Comparison of ENCODE assay signal across 11 mouse cellular contexts in genomic region chr3:95012982-95013381, GRCm38 (mm10). TPM values are rescaled to one million over a fixed set of nuclear protein-coding genes. Genes with fewer than 3 reads are reported as not detected.
DNase-seq lines count a peak whose midpoint lies in the region; ATAC-seq lines count a peak whose summit lies in the region.
"Had no signal": no experiment of that assay in that cellular context is flagged by ENCODE, and none has a peak within 500 bp of the region (broad histone marks: within the 10 kb centered on the region; RNA-seq: fewer than 3 reads in every experiment).

No protein-coding gene starts in this region.

- no peaks in the 10 kb centered on the region for H3K9me3 ChIP-seq in kidney, embryonic 14.5 days (ENCODE audit: control insufficient read depth, low read length)
- H3K9me3 ChIP-seq in hindbrain, embryonic 12.5 days (replicated peaks) = no peaks in the 10 kb centered on the region
- H3K9me3 ChIP-seq in midbrain, embryonic 12.5 days = no peaks in the 10 kb centered on the region

- WGBS in kidney, embryonic 14.5 days = 79% methylated on average over 3 of the region's 3 CpGs
- 79% methylated on average over 3 of the region's 3 CpGs for WGBS in hindbrain, embryonic 12.5 days
- WGBS in midbrain, embryonic 12.5 days = 87% methylated on average over 3 of the region's 3 CpGs

- H3K4me2 ChIP-seq in kidney, embryonic 14.5 days (replicated peaks; ENCODE audit: low read depth, low read length) = no peak overlapping the region
- peak overlapping the region; percentile 94; the same call in 1 of the 2 replicates for H3K4me2 ChIP-seq in hindbrain, embryonic 12.5 days (replicated peaks)
- H3K4me2 ChIP-seq in midbrain, embryonic 12.5 days (replicated peaks) = peak overlapping the region; percentile 95

- H3K4me1 ChIP-seq in kidney, embryonic 14.5 days (ENCODE audit: control insufficient read depth, insufficient read depth, low read length) = peaks cover 18% of the 10 kb centered on the region
- peaks cover 24% of the 10 kb centered on the region for H3K4me1 ChIP-seq in hindbrain, embryonic 12.5 days
- H3K4me1 ChIP-seq in midbrain, embryonic 12.5 days = peaks cover 26% of the 10 kb centered on the region

- no peaks in the 10 kb centered on the region for H3K27me3 ChIP-seq in kidney, embryonic 14.5 days (ENCODE audit: control insufficient read depth, insufficient read depth, low read length)
- H3K27me3 ChIP-seq in hindbrain, embryonic 12.5 days = no peaks in the 10 kb centered on the region
- H3K27me3 ChIP-seq in midbrain, embryonic 12.5 days = no peaks in the 10 kb centered on the region
- H3K27me3 ChIP-seq: Patski had no signal

- no peak for ATAC-seq in kidney, embryonic 14.5 days (ENCODE audit: low FRiP score, low TSS enrichment)
- no peak for ATAC-seq in hindbrain, embryonic 12.5 days (ENCODE audit: low FRiP score)
- no peak for ATAC-seq in midbrain, embryonic 12.5 days (ENCODE audit: low FRiP score, low read depth)
- ATAC-seq: Patski had no signal

- H3K36me3 ChIP-seq in kidney, embryonic 14.5 days (ENCODE audit: control insufficient read depth, insufficient read depth, low read length) = peaks cover 45% of the 10 kb centered on the region
- H3K36me3 ChIP-seq in hindbrain, embryonic 12.5 days = peaks cover 43% of the 10 kb centered on the region
- H3K36me3 ChIP-seq in midbrain, embryonic 12.5 days = peaks cover 43% of the 10 kb centered on the region

- H3K4me3 ChIP-seq in kidney, embryonic 14.5 days (ENCODE audit: low read length) = peak overlapping the region; percentile 68; the same call in 1 of the 2 replicates
- peak overlapping the region; percentile 77 for H3K4me3 ChIP-seq in hindbrain, embryonic 12.5 days
- H3K4me3 ChIP-seq in midbrain, embryonic 12.5 days = peak overlapping the region; percentile 88; the same call in 1 of the 2 replicates

- H3K27ac ChIP-seq in kidney, embryonic 14.5 days (ENCODE audit: low read depth, low read length) = no peak overlapping the region
- H3K27ac ChIP-seq in hindbrain, embryonic 12.5 days = no peak overlapping the region
- no peak overlapping the region for H3K27ac ChIP-seq in midbrain, embryonic 12.5 days (replicated peaks)

- peak overlapping the region; percentile 82; the same call in 1 of the 2 replicates for H3K9ac ChIP-seq in kidney, embryonic 14.5 days (ENCODE audit: low read depth, low read length)
- H3K9ac ChIP-seq in hindbrain, embryonic 12.5 days = peak overlapping the region; percentile 82; the same call in 1 of the 2 replicates
- no peak overlapping the region for H3K9ac ChIP-seq in midbrain, embryonic 12.5 days (replicated peaks)

- peak; percentile 59 for DNase-seq in cerebellum, adult 9-10 months
- DNase-seq in cerebellum, postnatal 36 days = no peak
- DNase-seq in kidney, postnatal 25 days = no peak
- DNase-seq in left cerebral cortex, adult 11 months (ENCODE audit: low spot score) = no peak
- DNase-seq in layer of hippocampus, adult 18-20 months (ENCODE audit: low spot score in 2 of 2) = no peak
- DNase-seq: gastrocnemius, postnatal 10 days; right cerebral cortex, postnatal 25 days had no signal

RNA-seq across cellular contexts. Expression of gene Zfp687, which starts 2.3 kb away (rescaled TPM):
- polyA plus RNA-seq in kidney, embryonic 14.5 days (2014; fragmentation: Nextera tagmentation; extraction: Ambion mirVana) = 28.7 and 38.1 TPM in 2 replicates
- 31.8 and 32.8 TPM in 2 replicates for polyA plus RNA-seq in hindbrain, embryonic 12.5 days (2016; fragmentation: Nextera tagmentation; extraction: Ambion mirVana)
- polyA plus RNA-seq in midbrain, embryonic 12.5 days (2016; fragmentation: Nextera tagmentation; extraction: Ambion mirVana) = 40.2 and 41.3 TPM in 2 replicates
- 10 to 100 TPM; 24.4 to 26.2 TPM for total RNA-seq in layer of hippocampus, adult 18-20 months (2021)

RNA-seq across cellular contexts. Expression of gene Psmd4, which starts 29.4 kb away (rescaled TPM):
- 261 and 286 TPM in 2 replicates for polyA plus RNA-seq in kidney, embryonic 14.5 days (2014; fragmentation: Nextera tagmentation; extraction: Ambion mirVana)
- 263 and 276 TPM in 2 replicates for polyA plus RNA-seq in hindbrain, embryonic 12.5 days (2016; fragmentation: Nextera tagmentation; extraction: Ambion mirVana)
- 277 and 293 TPM in 2 replicates for polyA plus RNA-seq in midbrain, embryonic 12.5 days (2016; fragmentation: Nextera tagmentation; extraction: Ambion mirVana)
- 100 to 1,000 TPM; 154 to 169 TPM for total RNA-seq in layer of hippocampus, adult 18-20 months (2021)

RNA-seq across cellular contexts. Expression of gene Pi4kb, which starts 38.5 kb away (rescaled TPM):
- polyA plus RNA-seq in kidney, embryonic 14.5 days (2014; fragmentation: Nextera tagmentation; extraction: Ambion mirVana) = 22.6 and 25.7 TPM in 2 replicates
- 24.8 and 26.9 TPM in 2 replicates for polyA plus RNA-seq in hindbrain, embryonic 12.5 days (2016; fragmentation: Nextera tagmentation; extraction: Ambion mirVana)
- 23.0 and 25.7 TPM in 2 replicates for polyA plus RNA-seq in midbrain, embryonic 12.5 days (2016; fragmentation: Nextera tagmentation; extraction: Ambion mirVana)
- total RNA-seq in layer of hippocampus, adult 18-20 months (2021) = 10 to 100 TPM; 61.1 to 63.4 TPM

RNA-seq across cellular contexts. Expression of gene Rfx5, which starts 59.1 kb away (rescaled TPM):
- polyA plus RNA-seq in kidney, embryonic 14.5 days (2014; fragmentation: Nextera tagmentation; extraction: Ambion mirVana) = 8.7 and 13.0 TPM in 2 replicates
- polyA plus RNA-seq in hindbrain, embryonic 12.5 days (2016; fragmentation: Nextera tagmentation; extraction: Ambion mirVana) = 9.1 and 9.2 TPM in 2 replicates
- polyA plus RNA-seq in midbrain, embryonic 12.5 days (2016; fragmentation: Nextera tagmentation; extraction: Ambion mirVana) = 6.6 and 8.4 TPM in 2 replicates
- total RNA-seq in layer of hippocampus, adult 18-20 months (2021) = 10 to 100 TPM; 19.5 to 22.0 TPM
